In genomic region chr8:69939633-69940032, GRCm38 (mm10) we compare ENCODE assay signal across 10 mouse cellular contexts. TPM values are rescaled to one million over a fixed set of nuclear protein-coding genes. Genes with fewer than 3 reads are reported as not detected.
DNase-seq lines count a peak whose midpoint lies in the region; ATAC-seq and TF ChIP-seq lines count a peak whose summit lies in the region.
"Had no signal": no experiment of that assay in that cellular context is flagged by ENCODE, and none has a peak within 500 bp of the region (broad histone marks: within the 10 kb centered on the region; RNA-seq: fewer than 3 reads in every experiment).

No protein-coding gene starts in this region.

- 13% methylated on average over 3 of the region's 3 CpGs for WGBS in heart, embryonic 14.5 days

- in situ Hi-C loops in CH12.LX (cut with MboI; ENCODE audit: low pct_ligation_motif_present, low pct_unique_long_range_greater_than_20kb, low sequenced_read_pairs): no loop called here

- H3K4me2 ChIP-seq in CH12.LX (ENCODE audit: insufficient read depth, low read depth, poor library complexity, severe bottlenecking): peak overlapping the region; percentile 32
- H3K4me2 ChIP-seq in heart, embryonic 14.5 days (ENCODE audit: low read length): peak overlapping the region; percentile 1; the same call in 1 of the 2 replicates
- H3K4me2 ChIP-seq: midbrain, embryonic 13.5 days had no signal

- H3K36me3 ChIP-seq in CH12.LX (replicated peaks in 1 of 2; ENCODE audit: control insufficient read depth in 1 of 2, insufficient read depth in 1 of 2, low read length in 1 of 2): peaks cover 23 to 69% of the 10 kb centered on the region in 2 experiments
- peaks cover 17% of the 10 kb centered on the region for H3K36me3 ChIP-seq in heart, embryonic 14.5 days (ENCODE audit: control insufficient read depth, insufficient read depth, low read length)

- intact Hi-C loops in left cerebral cortex, adult 2 months (cut with DNase I): no loop called here

- H3K9ac ChIP-seq in CH12.LX (ENCODE audit: insufficient read depth, low read depth): 0 out of 2 replicates have a peak overlapping the region, but pooled peaks have one; percentile 19
- H3K9ac ChIP-seq in heart, embryonic 14.5 days (ENCODE audit: low read length): no peak overlapping the region
- H3K9ac ChIP-seq: midbrain, embryonic 13.5 days had no signal

- H3K9me3 ChIP-seq in CH12.LX (replicated peaks; ENCODE audit: low read length): no peaks in the 10 kb centered on the region
- H3K9me3 ChIP-seq in heart, embryonic 14.5 days (ENCODE audit: control insufficient read depth, low read length): no peaks in the 10 kb centered on the region
- H3K9me3 ChIP-seq: midbrain, embryonic 13.5 days had no signal

- dilution Hi-C loops in CH12.LX (cut with MboI; ENCODE audit: extremely low pct_ligation_motif_present, extremely low pct_unique_long_range_greater_than_20kb, low sequenced_read_pairs): no loop called here

- H3K4me1 ChIP-seq in CH12.LX (ENCODE audit: control insufficient read depth in 1 of 2, insufficient read depth in 2 of 2): peaks cover 38 to 88% of the 10 kb centered on the region in 2 experiments
- peaks cover 51 to 76% of the 10 kb centered on the region in 2 experiments for H3K4me1 ChIP-seq in heart, embryonic 14.5 days (ENCODE audit: control insufficient read depth in 2 of 2, insufficient read depth in 2 of 2, low read length in 2 of 2)

- DNase-seq in CH12.LX (ENCODE audit: extremely low read depth) (no peak), MN1 (ENCODE audit: low spot score) (peak; percentile 53)
- DNase-seq in kidney, postnatal 36 days: peak; percentile 74 to 85
- no peak for DNase-seq in cerebellum, adult 9-10 months
- DNase-seq in ovary, postnatal 10 days (ENCODE audit: low spot score): no peak
- no peak for DNase-seq in spleen, postnatal 36 days (ENCODE audit: low spot score in 2 of 2)
- no peak for DNase-seq in left cerebral cortex, adult 2 months (ENCODE audit: extremely low spot score in 1 of 2, low spot score in 2 of 2)

- no peak for TF ChIP-seq RAD21 in CH12.LX (IDR thresholded peaks at IDR 0.05; ENCODE audit: low read depth, low read length)

- H3K27me3 ChIP-seq in CH12.LX (replicated peaks): no peaks in the 10 kb centered on the region
- no peaks in the 10 kb centered on the region for H3K27me3 ChIP-seq in heart, embryonic 14.5 days (ENCODE audit: control insufficient read depth, insufficient read depth, low read length)
- H3K27me3 ChIP-seq: midbrain, embryonic 13.5 days had no signal

- H3K4me3 ChIP-seq in CH12.LX (replicated peaks in 1 of 3; ENCODE audit: low read depth in 2 of 3, low read length in 2 of 3, poor library complexity in 1 of 3): no peak overlapping the region
- no peak overlapping the region for H3K4me3 ChIP-seq in heart, embryonic 14.5 days (ENCODE audit: control insufficient read depth in 1 of 2, insufficient read depth in 1 of 2, low read depth in 1 of 2, low read length in 2 of 2)
- no peak overlapping the region for H3K4me3 ChIP-seq in left cerebral cortex, adult 2 months
- H3K4me3 ChIP-seq: midbrain, embryonic 13.5 days had no signal

- peak overlapping the region; percentile 70 for H3K27ac ChIP-seq in CH12.LX (ENCODE audit: insufficient read depth, low read depth)
- H3K27ac ChIP-seq in heart, embryonic 14.5 days (replicated peaks in 1 of 2; ENCODE audit: control insufficient read depth in 1 of 2, insufficient read depth in 1 of 2, low read depth in 2 of 2, low read length in 2 of 2): peak overlapping the region; percentile 68 to 75
- no peak overlapping the region for H3K27ac ChIP-seq in left cerebral cortex, adult 2 months
- H3K27ac ChIP-seq: midbrain, embryonic 13.5 days had no signal

- peak; percentile 37; the same call in 1 of the 2 replicates for ATAC-seq in heart, embryonic 14.5 days (ENCODE audit: insufficient number of reproducible peaks, insufficient read depth, low FRiP score, low read depth)
- ATAC-seq: forebrain, embryonic 16.5 days; midbrain, embryonic 13.5 days had no signal

- no peak for TF ChIP-seq POLR2A in CH12.LX (IDR thresholded peaks at IDR 0.05; ENCODE audit: low read depth, low read length)

- TF ChIP-seq EP300 in CH12.LX (IDR thresholded peaks at IDR 0.05; ENCODE audit: low read length): no peak

- H3K79me2 ChIP-seq in CH12.LX (replicated peaks; ENCODE audit: control insufficient read depth, extremely low read depth, insufficient read depth, poor library complexity, severe bottlenecking): peaks cover 44% of the 10 kb centered on the region

- no peak for TF ChIP-seq CTCF in CH12.LX (conservative IDR thresholded peaks at IDR 0.05 in 1 of 2, IDR thresholded peaks at IDR 0.05 in 1 of 2; ENCODE audit: low read depth in 2 of 2, low read length in 2 of 2)
- no peak for TF ChIP-seq CTCF in left cerebral cortex, adult 2 months (IDR thresholded peaks at IDR 0.05)

TF ChIP-seq in CH12.LX, 34 proteins besides CTCF, POLR2A, EP300 and RAD21:
- TF ChIP-seq TCF12 (IDR thresholded peaks at IDR 0.05; ENCODE audit: low read depth, low read length) (peak; percentile 41; the same call in 1 of the 2 replicates), BHLHE40 (IDR thresholded peaks at IDR 0.05; ENCODE audit: low read depth, low read length) (no peak)

RNA-seq across cellular contexts. Expression of gene Yjefn3, which starts 37.1 kb away (rescaled TPM):
- total RNA-seq in CH12.LX (2012; rRNA removed) (8.0 and 9.5 TPM in 2 replicates), CH12.LX (2014; rRNA removed) (3.3 and 3.6 TPM in 2 replicates)
- polyA plus RNA-seq in CH12.LX (2012; ENCODE audit: insufficient read length, low read depth): 8.4 and 10.5 TPM in 2 replicates
- polyA plus RNA-seq in heart, embryonic 14.5 days (2014; fragmentation: Nextera tagmentation; extraction: Ambion mirVana): 5.6 and 8.4 TPM in 2 replicates
- 10 to 100 TPM; 25.8 to 30.7 TPM for total RNA-seq in left cerebral cortex, adult 2 months (2021)

RNA-seq across cellular contexts. Expression of gene Ndufa13, which starts 37.3 kb away (rescaled TPM):
- total RNA-seq in CH12.LX (2012; rRNA removed) (153 and 177 TPM in 2 replicates), CH12.LX (2014; rRNA removed) (60.9 and 74.7 TPM in 2 replicates)
- 90.1 and 104 TPM in 2 replicates for polyA plus RNA-seq in CH12.LX (2012; ENCODE audit: insufficient read length, low read depth)
- 409 and 446 TPM in 2 replicates for polyA plus RNA-seq in heart, embryonic 14.5 days (2014; fragmentation: Nextera tagmentation; extraction: Ambion mirVana)
- total RNA-seq in left cerebral cortex, adult 2 months (2021): 100 to 1,000 TPM; 145 to 146 TPM

RNA-seq across cellular contexts. Expression of gene Tssk6, which starts 37.6 kb away (rescaled TPM):
- 1.5 and 1.8 TPM in 2 replicates for total RNA-seq in CH12.LX (2012; rRNA removed)
- 0.35 and 0.44 TPM in 2 replicates for total RNA-seq in CH12.LX (2014; rRNA removed)
- 1.7 and 2.3 TPM in 2 replicates for polyA plus RNA-seq in CH12.LX (2012; ENCODE audit: insufficient read length, low read depth)
- 1.5 and 1.8 TPM in 2 replicates for polyA plus RNA-seq in heart, embryonic 14.5 days (2014; fragmentation: Nextera tagmentation; extraction: Ambion mirVana)
- under 1 TPM in 1 of 2 experiments, not detected in 1; 0.25 TPM for total RNA-seq in left cerebral cortex, adult 2 months (2021)

RNA-seq across cellular contexts. Expression of gene Cilp2, which starts 52.1 kb away (rescaled TPM):
- 0.08 TPM in 2 replicates for total RNA-seq in CH12.LX (2012; rRNA removed)
- total RNA-seq in CH12.LX (2014; rRNA removed): 0.04 TPM in 1 of 2 replicates, not detected in the other
- 0.07 TPM in 1 of 2 replicates, not detected in the other for polyA plus RNA-seq in CH12.LX (2012; ENCODE audit: insufficient read length, low read depth)
- 0.30 and 0.42 TPM in 2 replicates for polyA plus RNA-seq in heart, embryonic 14.5 days (2014; fragmentation: Nextera tagmentation; extraction: Ambion mirVana)
- total RNA-seq in left cerebral cortex, adult 2 months (2021): under 1 TPM; 0.63 to 0.91 TPM

RNA-seq across cellular contexts. Expression of gene Gatad2a, which starts 56.6 kb away (rescaled TPM):
- total RNA-seq in CH12.LX (2012; rRNA removed) (70.8 and 73.2 TPM in 2 replicates), CH12.LX (2014; rRNA removed) (31.5 and 35.7 TPM in 2 replicates)
- 95.1 and 122 TPM in 2 replicates for polyA plus RNA-seq in CH12.LX (2012; ENCODE audit: insufficient read length, low read depth)
- polyA plus RNA-seq in heart, embryonic 14.5 days (2014; fragmentation: Nextera tagmentation; extraction: Ambion mirVana): 52.2 and 53.3 TPM in 2 replicates
- 10 to 100 TPM; 27.6 to 32.2 TPM for total RNA-seq in left cerebral cortex, adult 2 months (2021)

Comparison
In these comparisons a context has a peak if more than half of its experiments do, and no peak if none do; other contexts are left out.
1. DNase-seq: peak in MN1 (single experiment) and kidney, postnatal 36 days (2 of 2); none in CH12.LX (single experiment), cerebellum, adult 9-10 months (single experiment), ovary, postnatal 10 days (single experiment), spleen, postnatal 36 days (0 of 2) and left cerebral cortex, adult 2 months (0 of 2).